Mouse (Mus musculus) spleen, adult 2 months (tissue): ENCODE data around the gene Akip1. TPM values are rescaled to one million over a fixed set of nuclear protein-coding genes. Genes with fewer than 3 reads are reported as not detected.

Experiments
- DNase-seq, 2 experiments: peaks; one replicate each; pipeline versions ENCODE4 v3.0.0 to v3.0.0-alpha.2; 2012 to 2021; ENCODE audit warnings: low spot score in 2 of 2, low read depth in 1 of 2
- H3K27ac ChIP-seq: fragments of 200-500 bp; 2 replicates; pipeline ENCODE4 v1.5.1; 2012; ENCODE audit warnings: low read length, inconsistent platforms; ENCODE audit not compliant: insufficient read depth
- H3K27me3 ChIP-seq: fragments of 200-500 bp; 2 replicates; pipeline ENCODE4 v1.6.1; 2012; ENCODE audit warnings: mild to moderate bottlenecking, moderate library complexity, low read length, inconsistent platforms; ENCODE audit not compliant: control insufficient read depth, insufficient read depth
- H3K36me3 ChIP-seq: fragments of 200-500 bp; 2 replicates; pipeline ENCODE4 v1.6.1; 2012; ENCODE audit warnings: mild to moderate bottlenecking, low read length, inconsistent platforms; ENCODE audit not compliant: control insufficient read depth, insufficient read depth
- H3K4me1 ChIP-seq: fragments of 200-500 bp; 2 replicates; pipeline ENCODE4 v1.6.1; 2011; ENCODE audit warnings: inconsistent platforms; ENCODE audit not compliant: control insufficient read depth, insufficient read depth, insufficient read length
- H3K4me3 ChIP-seq: fragments of 200-500 bp; 2 replicates; pipeline ENCODE4 v1.5.1; 2011; ENCODE audit warnings: mild to moderate bottlenecking, inconsistent platforms; ENCODE audit not compliant: insufficient read depth, insufficient read length; ENCODE audit errors: extremely low read depth
- CTCF ChIP-seq: fragments of 200-500 bp; IDR thresholded peaks from 2 replicates; pipeline ENCODE4 v1.5.1; 2011; ENCODE audit warnings: mild to moderate bottlenecking, inconsistent platforms; ENCODE audit not compliant: insufficient read depth, insufficient read length, insufficient replicate concordance; ENCODE audit errors: extremely low read depth
- POLR2A ChIP-seq: fragments of 200-500 bp; IDR thresholded peaks from 2 replicates; pipeline ENCODE4 v1.6.1; 2011; ENCODE audit warnings: low read depth, low read length, inconsistent platforms
- WGBS: fragments of 180-500 bp; shearing (Covaris S2); methylation state at CpG from one replicate; pipeline ENCODE4 v1.1.7; 2018; 5-methylcytosine and 5-hydroxymethylcytosine counted together
- polyA plus RNA-seq: library from polyadenylated mRNA; depleted of rRNA; stranded (reverse); fragments of >200 nt; gene quantifications from 2 replicates; pipeline ENCODE4 v1.2.3, GENCODE M21; 2012

Akip1 gene
- polyA plus RNA-seq, 1 experiment = 6.9 TPM

- Histone ChIP-seq H3K4me3 (no peak overlapping the region), H3K36me3 (peaks cover 10% of the 10 kb centered on the region), H3K4me1 (peaks cover 5% of the 10 kb centered on the region; the same call in 1 of the 2 replicates), H3K27ac (no peak overlapping the region), H3K27me3 (no peaks in the 10 kb centered on the region)
- TF ChIP-seq CTCF = peak; percentile 49; the same call in 1 of the 2 replicates
- TF ChIP-seq POLR2A = no peak
- peak; percentile 30 to 48 for DNase-seq
- WGBS = 38% methylated on average over 4 of the region's 4 CpGs
Measured at GRCm38 (mm10) chr7:109707023-109707785, 3.7 kb downstream of the Akip1 start.

- Histone ChIP-seq H3K36me3 (peaks cover 13% of the 10 kb centered on the region), H3K27me3 (no peaks in the 10 kb centered on the region), H3K4me3 (no peak overlapping the region), H3K27ac (no peak overlapping the region), H3K4me1 (no peaks in the 10 kb centered on the region)
- WGBS = 93% methylated on average over 3 of the region's 3 CpGs
- DNase-seq = no peak
- TF ChIP-seq CTCF = no peak
- no peak for TF ChIP-seq POLR2A
Measured at GRCm38 (mm10) chr7:109708961-109709382, 5.5 kb downstream of the Akip1 start.

GRCm38 (mm10) chr7:109710069-109710468, 6.6 kb downstream of the Akip1 start:
- no peak for DNase-seq
- Histone ChIP-seq H3K27me3 (no peaks in the 10 kb centered on the region), H3K27ac (no peak overlapping the region), H3K36me3 (peaks cover 13% of the 10 kb centered on the region), H3K4me1 (no peaks in the 10 kb centered on the region), H3K4me3 (no peak overlapping the region)
- TF ChIP-seq CTCF = no peak
- TF ChIP-seq POLR2A = no peak
- 85% methylated on average over 1 of the region's 1 CpGs for WGBS

- Histone ChIP-seq H3K4me1 (no peaks in the 10 kb centered on the region), H3K4me3 (no peak overlapping the region), H3K36me3 (peaks cover 13% of the 10 kb centered on the region), H3K27ac (no peak overlapping the region), H3K27me3 (no peaks in the 10 kb centered on the region)
- no peak for DNase-seq
- WGBS = 96% methylated on average over 7 of the region's 7 CpGs
- TF ChIP-seq CTCF (no peak), POLR2A (no peak)
Measured at GRCm38 (mm10) chr7:109712198-109712597, 8.7 kb downstream of the Akip1 start.

- Histone ChIP-seq H3K4me1 (no peaks in the 10 kb centered on the region), H3K4me3 (no peak overlapping the region), H3K27ac (no peak overlapping the region), H3K36me3 (peaks cover 13% of the 10 kb centered on the region), H3K27me3 (no peaks in the 10 kb centered on the region)
- TF ChIP-seq CTCF (no peak), POLR2A (no peak)
- DNase-seq = no peak
- WGBS = 88% methylated on average over 2 of the region's 2 CpGs
Measured at GRCm38 (mm10) chr7:109713434-109713982, 10.0 kb downstream of the Akip1 start.

GRCm38 (mm10) chr7:109719286-109719685, 15.8 kb downstream of the Akip1 start:
- 59% methylated on average over 9 of the region's 9 CpGs for WGBS
- no peak overlapping the region for H3K4me3 ChIP-seq
- H3K27me3 ChIP-seq = no peaks in the 10 kb centered on the region
- DNase-seq = no peak
- TF ChIP-seq CTCF (no peak), POLR2A (no peak)
- H3K27ac ChIP-seq = no peak overlapping the region
- no peaks in the 10 kb centered on the region for H3K36me3 ChIP-seq
- no peaks in the 10 kb centered on the region for H3K4me1 ChIP-seq

GRCm38 (mm10) chr7:109722618-109723017, 19.1 kb downstream of the Akip1 start:
- no peak overlapping the region for H3K27ac ChIP-seq
- DNase-seq = no peak
- TF ChIP-seq POLR2A (no peak), CTCF (no peak)
- 93% methylated on average over 2 of the region's 2 CpGs for WGBS
- H3K36me3 ChIP-seq = no peaks in the 10 kb centered on the region
- H3K27me3 ChIP-seq = no peaks in the 10 kb centered on the region
- H3K4me1 ChIP-seq = peaks cover 4% of the 10 kb centered on the region; the same call in 1 of the 2 replicates
- H3K4me3 ChIP-seq = no peak overlapping the region
